Mouse (Mus musculus) cortical plate, adult 2 months (tissue): ENCODE measurements around the gene Nr2f2.

Experiments used
- CTCF ChIP-seq: fragments of 200-500 bp; IDR thresholded peaks from 2 replicates; pipeline ENCODE4 v1.5.1; 2011; ENCODE audit warnings: mild to moderate bottlenecking, control low read depth, low read length; ENCODE audit not compliant: insufficient read depth; ENCODE audit errors: extremely low read depth
- POLR2A ChIP-seq: fragments of 200-500 bp; IDR thresholded peaks from 2 replicates; pipeline ENCODE4 v1.6.1; 2011; ENCODE audit warnings: mild to moderate bottlenecking, low read length, control low read depth; ENCODE audit not compliant: insufficient read depth; ENCODE audit errors: extremely low read depth

- TF ChIP-seq CTCF (no peak), POLR2A (no peak)
Observed at GRCm38 (mm10) chr7:70339998-70340630, 26.4 kb downstream of the Nr2f2 start.
